Mouse (Mus musculus) liver, embryonic 14.5 days (tissue): ENCODE results near the gene Srd5a3.

Experiments
- CTCF ChIP-seq: IDR thresholded peaks from 2 replicates; pipeline ENCODE4 v1.5.1; 2016; ENCODE audit warnings: antibody characterized with exemption, low read depth, control low read depth
- EP300 ChIP-seq: IDR thresholded peaks from 2 replicates; pipeline ENCODE4 v1.6.1; 2016; ENCODE audit warnings: antibody characterized with exemption, low read depth

- TF ChIP-seq CTCF, result no peak
- no peak for TF ChIP-seq EP300
These were observed 24.5 kb upstream of the Srd5a3 start for GRCm38 (mm10) chr5:76115436-76116041.
